Mouse (Mus musculus) ES-E14 (cell line): ENCODE results near the gene Nup210.

ENCODE experiments used
- HCFC1 ChIP-seq: IDR thresholded peaks from 2 replicates; pipeline ENCODE4 v1.6.1; 2012; ENCODE audit warnings: low read length, inconsistent platforms, borderline replicate concordance; ENCODE audit not compliant: insufficient read depth
- MAFK ChIP-seq: IDR thresholded peaks from 2 replicates; pipeline ENCODE4 v1.6.1; 2014; ENCODE audit warnings: mild to moderate bottlenecking, low read depth, low read length, inconsistent platforms; ENCODE audit not compliant: insufficient read depth
- ZC3H11A ChIP-seq: IDR thresholded peaks from 2 replicates; pipeline ENCODE4 v1.6.1; 2012; ENCODE audit warnings: low read depth, mild to moderate bottlenecking, inconsistent platforms, low read length, borderline replicate concordance

DNA sequence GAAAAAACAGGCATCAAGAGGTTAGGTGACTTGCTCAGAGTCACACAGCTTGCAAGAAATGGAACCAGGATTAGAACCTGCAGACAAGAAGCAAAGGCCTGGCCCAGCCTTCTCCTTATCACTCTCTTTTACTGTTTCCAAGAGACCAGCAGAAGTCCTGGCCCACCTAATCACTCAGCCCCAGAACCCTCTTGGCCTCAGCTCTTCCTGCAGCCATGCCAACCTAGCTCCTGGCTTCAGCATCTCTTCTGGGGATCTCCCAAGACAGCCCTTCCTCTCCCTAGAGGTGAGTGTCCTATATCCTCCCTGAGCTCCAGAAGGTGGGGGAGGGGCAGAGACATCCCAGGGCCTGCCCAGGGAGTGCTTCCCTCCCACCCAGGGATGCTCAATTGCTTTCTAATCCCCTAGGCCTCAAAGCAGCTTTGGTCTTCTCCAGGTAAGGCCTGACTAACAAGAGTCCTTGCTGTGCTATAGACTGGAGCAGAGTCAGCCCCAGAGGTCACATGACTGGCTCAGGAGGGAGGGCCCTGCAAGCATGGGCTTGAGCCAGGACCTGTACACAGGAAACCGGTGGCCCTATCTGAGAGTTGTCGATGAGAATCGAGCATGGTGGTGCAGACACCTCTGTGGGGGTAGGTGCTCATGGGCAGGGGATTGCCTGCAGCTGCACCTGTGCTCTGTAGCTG lies 113.2 kb downstream of the Nup210 start:
- no peak for TF ChIP-seq ZC3H11A
- TF ChIP-seq MAFK = no peak
- TF ChIP-seq HCFC1 = no peak
